Mouse (Mus musculus) A20 (cell line): ENCODE measurements around the gene Ppan.

ENCODE experiments used
- DNase-seq: peaks from one replicate; pipeline ENCODE4 v3.0.0-alpha.2; 2011; ENCODE audit warnings: low read depth, low spot score

The Ppan gene

DNA sequence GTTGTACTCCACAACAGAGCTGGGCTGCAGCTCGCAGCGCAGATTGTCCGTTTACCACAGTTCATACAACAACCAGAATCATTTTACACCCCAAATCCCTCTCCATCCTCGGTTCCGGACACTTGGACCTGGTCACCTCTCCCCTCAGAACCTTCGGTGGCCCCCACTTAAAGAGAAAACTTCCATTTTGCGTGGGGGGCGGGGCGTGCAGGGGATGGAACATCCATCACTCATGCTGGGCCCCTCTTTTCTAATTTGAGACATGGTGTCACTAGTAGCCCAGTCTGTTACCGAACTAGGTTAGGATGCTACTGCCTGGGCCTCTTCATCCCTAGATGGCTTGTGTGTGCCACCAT, 9.3 kb upstream of the Ppan start:
- DNase-seq, result no peak

GRCm38 (mm10) chr9:20879097-20879792, 8.7 kb upstream of the Ppan start, which contains the start of gene Angptl6:
Gene Angptl6 (minus strand): TSS chr9:20879727.
- DNase-seq, result peak; percentile 53

DNA sequence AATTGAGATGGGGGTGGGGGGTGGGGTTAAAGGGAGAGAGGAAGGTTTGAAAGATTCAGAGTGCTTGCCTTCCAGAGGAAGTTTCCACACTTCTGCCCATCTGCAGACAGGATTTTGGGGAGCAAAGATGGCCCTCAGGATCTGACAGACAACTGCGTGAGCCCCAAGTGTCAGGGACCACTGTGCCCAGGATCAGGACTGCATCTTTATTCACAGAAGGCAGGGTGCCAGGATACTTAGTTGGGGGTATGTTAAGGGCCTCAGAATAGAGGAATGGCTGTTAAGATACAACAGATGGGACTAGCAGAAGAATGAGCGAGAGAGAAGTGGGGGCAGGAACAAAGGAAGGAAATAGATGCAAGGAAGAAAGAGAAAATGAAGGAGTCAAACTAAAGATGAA, 1.4 kb upstream of the Ppan start:
- DNase-seq, result no peak

- DNase-seq, result peak; percentile 45
Measured at GRCm38 (mm10) chr9:20887191-20887590, 784 bp upstream of the Ppan start.

DNA sequence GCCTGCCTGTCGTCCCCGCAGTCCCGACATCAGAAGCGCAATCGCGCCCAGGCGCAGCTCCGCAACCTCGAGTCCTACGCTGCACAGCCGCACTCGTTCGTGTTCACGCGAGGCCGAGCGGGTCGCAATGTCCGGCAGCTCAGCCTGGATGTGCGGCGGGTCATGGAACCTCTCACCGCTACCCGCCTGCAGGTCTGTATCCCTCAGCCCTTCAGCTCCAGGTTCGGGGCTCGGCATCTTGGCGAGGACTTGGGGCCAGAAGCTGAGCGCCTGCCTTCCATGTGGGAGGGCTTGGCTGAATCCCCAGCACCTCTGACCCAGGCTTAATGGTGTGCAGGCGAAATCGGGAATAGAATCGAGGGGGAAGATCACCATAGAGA, 401 bp downstream of the Ppan start:
- no peak for DNase-seq

DNA sequence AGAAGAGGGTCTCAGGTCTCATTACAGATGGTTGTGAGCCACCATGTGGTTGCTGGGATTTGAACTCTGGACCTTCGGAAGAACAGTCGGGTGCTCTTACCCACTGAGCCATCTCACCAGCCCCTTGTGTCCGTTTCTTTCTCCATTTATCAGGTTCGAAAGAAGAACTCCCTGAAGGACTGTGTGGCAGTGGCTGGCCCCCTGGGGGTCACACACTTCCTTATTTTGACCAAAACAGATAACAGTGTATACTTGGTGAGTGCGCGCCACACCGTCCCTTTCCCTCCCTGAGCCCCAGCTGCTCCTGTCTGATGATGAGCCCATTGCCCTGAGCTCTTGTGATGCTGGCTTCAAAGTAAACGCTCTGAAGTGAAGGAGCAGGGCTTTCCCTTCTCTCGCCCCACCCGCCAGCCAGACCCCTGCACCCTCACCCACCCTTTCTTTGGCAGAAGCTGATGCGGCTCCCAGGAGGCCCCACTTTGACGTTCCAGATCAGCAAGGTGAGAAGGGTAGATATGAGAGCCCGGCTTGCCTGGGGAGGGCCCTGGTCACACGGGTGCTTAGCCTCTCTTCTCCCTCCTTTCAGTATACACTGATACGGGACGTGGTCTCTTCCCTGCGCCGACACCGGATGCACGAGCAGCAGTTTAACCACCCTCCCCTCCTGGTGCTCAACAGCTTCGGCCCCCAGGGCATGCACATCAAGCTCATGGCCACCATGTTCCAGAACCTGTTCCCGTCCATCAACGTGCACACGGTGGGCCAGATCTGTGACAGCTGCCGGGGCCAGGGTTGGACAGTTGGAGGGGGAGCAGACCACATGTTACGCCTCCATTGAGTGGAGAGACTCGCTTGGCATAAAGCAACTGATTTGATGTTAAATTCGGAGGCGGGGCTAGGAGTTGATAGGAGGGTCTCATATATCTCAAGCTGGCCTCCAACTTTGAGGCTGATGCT, 1.5 kb downstream of the Ppan start:
- DNase-seq, result peak; percentile 83

DNA sequence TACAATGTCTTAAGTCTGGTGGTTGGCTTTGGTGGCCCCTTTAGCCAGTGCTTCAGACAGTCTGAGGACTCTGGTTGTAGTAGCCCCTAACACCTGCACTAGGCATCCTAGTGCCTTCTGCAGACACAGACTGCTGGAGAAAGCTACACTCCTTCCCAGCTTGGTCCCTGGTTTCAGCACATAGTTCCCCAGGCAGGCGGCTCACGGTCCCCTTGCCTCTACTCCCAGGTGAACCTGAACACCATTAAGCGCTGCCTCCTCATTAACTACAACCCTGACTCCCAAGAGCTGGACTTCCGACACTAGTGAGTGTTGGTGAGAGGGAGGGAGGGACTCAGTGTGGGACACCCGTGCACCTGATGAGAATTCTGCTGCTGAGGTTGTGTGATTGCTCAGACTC, 2.4 kb downstream of the Ppan start:
- DNase-seq, result no peak

DNA sequence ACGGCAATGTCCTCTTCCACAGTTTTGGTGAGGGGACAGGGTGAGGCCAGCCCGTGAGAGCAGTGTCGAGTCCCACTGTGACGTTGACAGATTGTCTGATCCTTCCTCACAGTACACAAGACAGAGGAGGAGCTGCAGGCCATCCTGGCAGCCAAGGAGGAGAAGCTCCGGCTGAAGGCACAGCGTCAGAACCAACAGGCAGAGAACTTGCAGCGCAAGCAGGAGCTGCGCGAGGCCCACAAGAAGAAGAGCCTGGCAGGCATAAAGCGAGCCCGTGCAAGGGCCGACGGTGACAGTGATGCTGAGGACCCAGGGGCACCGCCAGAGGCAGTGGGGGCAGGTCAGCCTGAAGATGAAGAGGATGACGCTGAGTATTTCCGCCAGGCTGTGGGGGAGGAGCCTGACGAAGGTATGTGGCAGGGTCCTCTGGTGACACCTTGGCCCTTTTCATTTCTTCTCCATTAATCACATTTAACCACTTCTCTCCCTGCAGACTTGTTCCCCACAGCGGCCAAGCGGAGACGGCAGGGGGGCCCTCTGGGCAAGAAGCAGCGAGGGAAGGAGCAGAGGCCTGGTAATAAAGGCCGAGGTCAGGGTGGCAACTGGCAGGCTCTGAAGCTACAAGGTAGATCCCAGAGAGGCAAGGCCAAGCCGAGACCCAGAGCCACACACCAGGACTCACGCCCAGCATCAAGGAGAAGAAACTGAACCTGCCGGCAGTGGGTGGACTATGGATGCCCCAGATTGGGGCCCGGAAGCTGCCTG, 3.5 kb downstream of the Ppan start:
- no peak for DNase-seq

- DNase-seq, result peak; percentile 36
Measured at GRCm38 (mm10) chr9:20892104-20892653, 4.2 kb downstream of the Ppan start.

GRCm38 (mm10) chr9:20893069-20893468, 5.1 kb downstream of the Ppan start:
- DNase-seq, result peak; percentile 36

GRCm38 (mm10) chr9:20893590-20894343, 5.8 kb downstream of the Ppan start:
- peak; percentile 16 for DNase-seq

GRCm38 (mm10) chr9:20894629-20895028, 6.7 kb downstream of the Ppan start:
- DNase-seq, result no peak

GRCm38 (mm10) chr9:20895382-20895781, 7.4 kb downstream of the Ppan start:
- no peak for DNase-seq

DNA sequence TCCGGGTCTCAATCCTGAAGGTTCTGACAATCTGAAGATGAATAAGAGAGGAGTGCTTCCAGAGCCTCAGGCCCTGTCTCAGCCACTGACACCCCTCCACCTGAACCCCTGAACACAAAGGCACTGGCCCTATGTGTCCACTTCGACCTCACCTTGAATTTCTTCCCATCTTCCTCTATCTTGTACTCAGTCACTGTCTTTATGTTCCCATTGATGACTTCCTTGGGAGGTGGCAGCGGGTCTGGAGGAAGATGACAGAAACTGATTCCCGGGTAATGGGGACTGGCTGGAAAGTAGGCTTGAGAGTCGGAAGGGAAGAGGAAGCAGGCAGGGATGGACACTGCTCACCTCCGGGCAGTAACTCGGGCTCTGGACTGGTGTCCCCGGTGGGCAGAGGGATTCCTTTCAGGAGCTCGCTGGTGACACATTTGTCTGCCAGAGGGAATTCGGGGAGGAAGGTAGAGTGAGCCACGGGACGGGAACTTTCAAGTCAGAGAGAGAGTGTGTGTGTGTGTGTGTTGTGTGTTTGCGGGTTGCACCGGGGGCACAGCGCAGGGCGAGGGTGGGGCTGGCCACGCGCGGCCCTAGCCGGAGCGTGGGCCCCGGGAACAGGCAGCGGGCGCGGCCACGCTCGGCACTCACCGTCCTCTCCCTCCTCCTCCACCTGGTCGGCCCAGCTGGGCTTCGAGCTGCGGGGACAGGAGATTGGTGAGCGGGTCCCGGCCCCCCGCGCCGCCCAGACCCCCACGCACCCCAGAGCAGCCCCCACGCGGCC, 9.9 kb downstream of the Ppan start:
- DNase-seq, result peak; percentile 12

DNA sequence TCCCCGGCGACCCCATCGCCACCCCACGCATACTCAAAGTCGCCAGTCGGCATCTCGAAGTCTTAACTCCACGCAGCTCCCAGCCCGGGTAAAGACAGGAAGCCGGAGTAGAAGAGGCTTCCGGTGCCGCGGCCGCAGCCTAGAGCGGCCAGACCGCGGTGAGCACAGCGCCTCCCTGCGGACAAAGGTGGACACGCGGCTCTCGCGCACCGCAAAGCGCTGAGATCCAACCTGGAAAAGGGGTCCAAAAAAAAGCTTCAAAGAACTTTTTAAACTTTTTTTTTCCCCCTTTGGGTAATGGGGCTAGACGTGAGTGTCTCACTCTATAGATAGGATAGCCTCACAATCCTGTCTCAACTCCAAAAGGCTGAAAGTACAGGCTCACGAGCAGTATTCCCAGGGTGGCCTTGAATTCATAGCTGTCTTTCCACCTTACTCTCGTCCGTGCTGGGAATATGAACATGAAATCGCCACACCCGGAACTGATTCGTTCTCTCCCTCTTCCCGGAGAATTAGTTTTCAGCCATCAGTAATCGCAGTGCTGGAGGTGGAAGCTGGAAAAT, 10.6 kb downstream of the Ppan start, which contains the start of gene Eif3g:
Gene Eif3g, minus strand, starts transcription at position 113 of the 563 bp plus-strand sequence.
- peak; percentile 86 for DNase-seq

DNA sequence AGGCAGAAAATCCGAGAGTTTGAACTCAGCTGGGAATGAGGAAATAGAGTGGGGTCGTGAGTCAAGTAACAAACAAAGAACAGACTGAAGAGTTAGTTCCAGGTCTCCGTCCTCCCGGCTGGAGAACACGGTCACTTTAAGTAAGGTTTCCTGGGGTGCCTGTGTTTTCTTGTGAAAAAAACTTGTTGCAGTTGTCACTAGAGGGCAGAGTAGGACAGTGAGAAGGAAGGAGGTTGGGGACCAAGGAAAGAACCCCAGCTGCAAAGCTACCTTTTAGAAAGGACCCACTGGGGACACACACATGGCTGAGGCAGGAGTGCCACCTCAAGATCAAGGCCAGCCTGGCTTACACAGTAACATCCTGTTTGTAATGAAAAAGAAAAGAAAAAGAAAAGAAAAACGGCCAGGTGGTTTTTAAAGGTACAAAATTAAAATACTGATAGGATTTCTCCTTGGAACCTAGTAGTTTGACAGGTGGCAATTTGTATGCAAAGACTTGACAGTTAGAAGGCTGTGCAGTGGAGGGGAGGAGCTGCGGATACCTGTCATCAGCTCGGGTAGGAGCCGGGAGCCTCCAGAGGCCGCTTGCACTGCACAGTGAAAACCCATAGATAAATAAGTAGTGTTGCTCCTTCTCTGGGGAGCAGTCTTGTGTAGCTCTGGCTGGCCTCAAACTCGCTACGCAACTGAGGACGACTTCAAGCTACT, 13.6 kb downstream of the Ppan start:
- peak; percentile 72 for DNase-seq

DNA sequence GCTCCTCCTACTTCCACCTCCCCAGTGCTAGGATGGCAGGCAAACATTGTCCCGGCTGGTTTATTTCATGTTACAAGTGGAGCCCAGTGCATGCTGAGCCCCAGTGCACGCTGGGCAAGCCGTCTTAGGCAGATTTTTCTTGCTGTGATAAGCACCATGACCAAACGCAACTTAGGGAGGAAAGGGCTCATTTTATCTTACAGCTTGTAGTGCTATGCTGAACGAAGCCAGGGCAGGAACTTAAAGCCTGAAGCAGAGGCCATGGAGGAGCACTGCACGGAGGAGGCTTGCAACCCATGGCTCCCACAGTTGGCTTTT, 14.2 kb downstream of the Ppan start:
- no peak for DNase-seq

- DNase-seq, result no peak
Measured at GRCm38 (mm10) chr9:20909948-20910347, 22.0 kb downstream of the Ppan start.

DNA sequence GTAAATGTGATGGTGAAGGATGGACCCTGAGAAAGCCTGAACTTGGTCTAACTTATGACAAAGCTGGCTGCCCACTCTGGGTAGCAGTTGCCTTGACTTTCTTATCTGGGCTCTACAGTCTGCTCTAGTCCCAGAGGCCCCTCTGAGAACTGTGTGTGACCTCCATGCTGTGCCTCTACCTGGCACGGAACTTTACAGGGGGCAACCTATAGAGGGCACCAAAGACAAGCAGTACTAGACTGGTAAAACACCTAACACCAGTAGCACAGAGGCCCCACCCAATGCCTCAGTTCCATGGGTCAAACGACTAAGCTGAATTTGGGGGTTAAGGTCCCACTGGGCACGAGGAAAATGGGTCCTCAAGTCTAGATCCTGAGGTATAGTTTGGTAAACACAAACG, 28.2 kb downstream of the Ppan start:
- DNase-seq, result peak; percentile 49
